Mouse (Mus musculus) liver, postnatal 0 days (tissue): ENCODE measurements around the gene Ier5l. TPM values are rescaled to one million over a fixed set of nuclear protein-coding genes. Genes with fewer than 3 reads are reported as not detected.

Source experiments
- ATAC-seq: fragments of 200-750 bp; cut with Nextera tagmentation; 2 replicates; pipeline ENCODE4 v1.8.0; 2017; ENCODE audit warnings: mild to moderate bottlenecking, moderate library complexity
- DNase-seq: peaks from one replicate; pipeline ENCODE4 v3.0.0-alpha.2; 2016
- H3K27ac ChIP-seq: fragments of 300-500 bp; sonication (generic); 2 replicates; pipeline ENCODE4 v1.5.1; 2014; ENCODE audit warnings: antibody characterized with exemption, moderate library complexity, mild to moderate bottlenecking, low read depth
- H3K27me3 ChIP-seq: fragments of 300-500 bp; sonication (generic); 2 replicates; pipeline ENCODE4 v1.6.1; 2014; ENCODE audit warnings: low read length, control low read depth, mixed read lengths; ENCODE audit not compliant: insufficient read depth
- H3K36me3 ChIP-seq: fragments of 300-500 bp; sonication (generic); replicated peaks from 2 replicates; pipeline ENCODE4 v1.6.1; 2014; ENCODE audit warnings: mild to moderate bottlenecking, control low read depth, low read length, moderate library complexity, mixed read lengths; ENCODE audit not compliant: insufficient read depth
- H3K4me1 ChIP-seq: fragments of 300-500 bp; sonication (generic); 2 replicates; pipeline ENCODE4 v1.6.1; 2014; ENCODE audit warnings: antibody characterized with exemption, mild to moderate bottlenecking, control low read depth; ENCODE audit not compliant: insufficient read depth
- H3K4me2 ChIP-seq: fragments of 300-500 bp; sonication (generic); 2 replicates; pipeline ENCODE4 v1.6.1; 2014; ENCODE audit warnings: low read depth, mild to moderate bottlenecking, low read length, moderate library complexity, mixed read lengths
- H3K4me3 ChIP-seq: fragments of 300-500 bp; sonication (generic); 2 replicates; pipeline ENCODE4 v1.5.1; 2014; ENCODE audit warnings: low read depth, low read length
- H3K9ac ChIP-seq: fragments of 300-500 bp; sonication (generic); replicated peaks from 2 replicates; pipeline ENCODE4 v1.6.1; 2014; ENCODE audit warnings: mild to moderate bottlenecking, moderate library complexity
- H3K9me3 ChIP-seq: fragments of 300-500 bp; sonication (generic); 2 replicates; pipeline ENCODE4 v1.6.1; 2016; ENCODE audit warnings: mild to moderate bottlenecking, control low read depth, low read length, mixed read lengths
- CTCF ChIP-seq: sonication (generic); IDR thresholded peaks from 2 replicates; pipeline ENCODE4 v1.5.1; 2016; ENCODE audit warnings: antibody characterized with exemption, low read depth
- EP300 ChIP-seq: IDR thresholded peaks from 2 replicates; pipeline ENCODE4 v1.6.1; 2016; ENCODE audit warnings: antibody characterized with exemption, low read depth, mild to moderate bottlenecking
- WGBS: fragments of 180-500 bp; shearing (Covaris S2); extraction: QIAGEN DNeasy Blood & Tissue Kit; methylation state at CpG from one replicate; pipeline ENCODE4 v1.1.7; 2014; ENCODE audit not compliant: insufficient replicate concordance; 5-methylcytosine and 5-hydroxymethylcytosine counted together
- polyA plus RNA-seq: library from polyadenylated mRNA; unstranded; fragments of >200 nt; fragmentation: Nextera tagmentation; extraction: Ambion mirVana; gene quantifications from 2 replicates; pipeline ENCODE4 v1.2.1, GENCODE M21; 2015

Gene Ier5l
- polyA plus RNA-seq, 1 experiment from 2014 or later: 0.31 TPM

- WGBS: 29% methylated on average over 5 of the region's 5 CpGs
- Histone ChIP-seq H3K9me3 (no peaks in the 10 kb centered on the region), H3K27me3 (peaks cover 4% of the 10 kb centered on the region; the same call in 1 of the 2 replicates), H3K4me3 (peak overlapping the region; percentile 30; the same call in 1 of the 2 replicates), H3K36me3 (0 out of 2 replicates have a peak, but pooled peaks cover 4% of the 10 kb centered on the region), H3K4me2 (peak overlapping the region; percentile 67), H3K27ac (peak overlapping the region; percentile 56), H3K9ac (0 out of 2 replicates have a peak overlapping the region, but pooled peaks have one; percentile 2), H3K4me1 (peaks cover 14% of the 10 kb centered on the region)
- DNase-seq (no peak), ATAC-seq (no peak)
- TF ChIP-seq CTCF: no peak
- no peak for TF ChIP-seq EP300
These were observed 10.7 kb downstream of the Ier5l start for GRCm38 (mm10) chr2:30463341-30463761.

- H3K36me3 ChIP-seq: 0 out of 2 replicates have a peak, but pooled peaks cover 4% of the 10 kb centered on the region
- no peak overlapping the region for H3K4me3 ChIP-seq
- H3K9me3 ChIP-seq: no peaks in the 10 kb centered on the region
- 84% methylated on average over 6 of the region's 6 CpGs for WGBS
- peaks cover 9% of the 10 kb centered on the region for H3K4me1 ChIP-seq
- no peaks in the 10 kb centered on the region for H3K27me3 ChIP-seq
- no peak for ATAC-seq
- H3K9ac ChIP-seq: no peak overlapping the region
- no peak for DNase-seq
- peak; percentile 36 for TF ChIP-seq CTCF
- no peak for TF ChIP-seq EP300
- H3K4me2 ChIP-seq: no peak overlapping the region
- H3K27ac ChIP-seq: no peak overlapping the region
These were observed 14.8 kb downstream of the Ier5l start for GRCm38 (mm10) chr2:30459241-30459640.

GRCm38 (mm10) chr2:30458349-30458748 is 15.7 kb downstream of the Ier5l start:
- Histone ChIP-seq H3K36me3 (0 out of 2 replicates have a peak, but pooled peaks cover 4% of the 10 kb centered on the region), H3K9me3 (no peaks in the 10 kb centered on the region), H3K4me1 (peaks cover 4% of the 10 kb centered on the region; the same call in 1 of the 2 replicates), H3K4me2 (no peak overlapping the region), H3K27ac (no peak overlapping the region), H3K4me3 (no peak overlapping the region), H3K27me3 (no peaks in the 10 kb centered on the region), H3K9ac (no peak overlapping the region)
- DNase-seq: no peak
- ATAC-seq: no peak
- WGBS: 76% methylated on average over 6 of the region's 6 CpGs
- TF ChIP-seq CTCF (no peak), EP300 (no peak)

GRCm38 (mm10) chr2:30456104-30456980 is 17.7 kb downstream of the Ier5l start:
- Histone ChIP-seq H3K9ac (no peak overlapping the region), H3K4me1 (no peaks in the 10 kb centered on the region), H3K9me3 (no peaks in the 10 kb centered on the region), H3K27ac (no peak overlapping the region), H3K36me3 (0 out of 2 replicates have a peak, but pooled peaks cover 4% of the 10 kb centered on the region), H3K4me3 (no peak overlapping the region), H3K4me2 (no peak overlapping the region), H3K27me3 (no peaks in the 10 kb centered on the region)
- TF ChIP-seq CTCF (no peak), EP300 (no peak)
- WGBS: 77% methylated on average over 13 of the region's 13 CpGs
- ATAC-seq (no peak), DNase-seq (no peak)

- no peak overlapping the region for H3K4me2 ChIP-seq
- no peaks in the 10 kb centered on the region for H3K9me3 ChIP-seq
- WGBS: 65% methylated on average over 5 of the region's 5 CpGs
- TF ChIP-seq EP300 (no peak), CTCF (no peak)
- no peak overlapping the region for H3K4me3 ChIP-seq
- ATAC-seq (no peak), DNase-seq (no peak)
- no peaks in the 10 kb centered on the region for H3K4me1 ChIP-seq
- peaks cover 9% of the 10 kb centered on the region for H3K36me3 ChIP-seq
- no peak overlapping the region for H3K9ac ChIP-seq
- H3K27ac ChIP-seq: no peak overlapping the region
- H3K27me3 ChIP-seq: no peaks in the 10 kb centered on the region
These were observed 19.4 kb downstream of the Ier5l start for GRCm38 (mm10) chr2:30454587-30454986.

- DNase-seq: no peak
- Histone ChIP-seq H3K4me2 (no peak overlapping the region), H3K27me3 (no peaks in the 10 kb centered on the region), H3K4me1 (no peaks in the 10 kb centered on the region), H3K36me3 (peaks cover 13% of the 10 kb centered on the region), H3K9ac (no peak overlapping the region), H3K4me3 (no peak overlapping the region), H3K27ac (no peak overlapping the region), H3K9me3 (no peaks in the 10 kb centered on the region)
- WGBS: 82% methylated on average over 3 of the region's 3 CpGs
- ATAC-seq: no peak
- no peak for TF ChIP-seq EP300
- no peak for TF ChIP-seq CTCF
These were observed 20.4 kb downstream of the Ier5l start for GRCm38 (mm10) chr2:30453570-30453969.
